Mouse (Mus musculus): ENCODE measurements around the gene Agtr2.
"Not testable (repeated sequence)": the region's sequence is repeated elsewhere in the genome, so short reads cannot be mapped to it uniquely, and the experiment has no call there.

Gene Agtr2

DNA sequence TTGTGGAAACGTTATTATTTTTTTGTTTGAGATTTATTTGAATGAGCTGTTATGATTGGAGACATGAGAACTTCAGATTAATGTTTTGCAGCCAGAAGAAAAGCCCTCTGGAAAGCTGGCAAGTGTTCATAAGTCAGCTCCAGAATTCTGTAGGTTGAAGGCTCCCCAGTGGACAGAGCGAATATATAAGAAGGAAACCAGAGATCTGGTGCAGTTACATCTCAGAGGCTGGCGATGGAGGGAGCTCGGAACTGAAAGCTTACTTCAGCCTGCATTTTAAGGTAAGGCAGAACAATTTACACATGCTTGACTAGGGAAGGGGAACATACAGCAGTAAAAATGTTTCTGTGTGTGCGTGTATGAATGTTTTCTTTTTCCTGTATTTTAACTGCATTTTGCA lies at the start of gene Agtr2:
Agtr2 (plus strand) TSS at position 131 of the 400 bp plus-strand sequence.
- no peak for DNase-seq (ENCODE audit: low read depth, low spot score)

DNA sequence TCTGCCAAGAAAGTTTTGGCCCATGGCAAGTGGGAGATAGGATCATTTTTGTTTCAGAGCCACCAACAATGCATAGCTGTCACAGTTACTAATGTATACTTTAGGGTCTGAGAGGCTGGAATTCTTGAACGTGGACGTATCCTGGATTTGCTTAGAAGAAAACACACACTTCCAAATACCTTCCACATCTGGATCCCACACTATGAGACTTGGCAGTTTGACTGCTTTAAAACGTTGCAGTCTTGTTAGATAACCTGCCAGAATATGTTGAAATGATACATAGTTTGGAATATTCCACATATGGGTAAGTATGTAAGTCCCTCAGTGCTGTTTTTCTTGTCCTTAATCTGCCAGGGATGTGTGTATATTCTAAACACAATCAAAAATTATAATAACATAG lies 31.8 kb upstream of the Agtr2 start:
- no peak for DNase-seq (ENCODE audit: low read depth, low spot score)

DNA sequence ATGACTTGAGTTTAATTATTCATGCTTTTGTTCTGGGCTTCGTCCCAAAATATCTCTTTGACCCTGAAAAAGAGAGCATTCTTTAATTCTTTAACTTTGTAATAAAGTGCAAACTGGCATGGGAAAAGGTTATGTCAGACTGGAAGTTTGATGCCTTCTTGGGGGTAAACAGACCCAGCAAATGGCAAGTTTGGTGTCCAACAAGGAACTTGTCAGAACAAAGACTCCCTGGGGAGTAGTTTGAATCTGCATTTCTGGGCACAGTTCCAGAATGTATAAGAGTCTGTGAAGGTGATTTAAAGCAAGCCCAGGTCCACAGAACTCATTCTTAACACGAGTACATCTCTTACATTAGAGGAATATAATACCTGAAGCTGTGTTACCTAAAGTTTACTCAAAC lies 3.8 kb downstream of the Agtr2 start:
- DNase-seq (ENCODE audit: low read depth, low spot score) = no peak

DNA sequence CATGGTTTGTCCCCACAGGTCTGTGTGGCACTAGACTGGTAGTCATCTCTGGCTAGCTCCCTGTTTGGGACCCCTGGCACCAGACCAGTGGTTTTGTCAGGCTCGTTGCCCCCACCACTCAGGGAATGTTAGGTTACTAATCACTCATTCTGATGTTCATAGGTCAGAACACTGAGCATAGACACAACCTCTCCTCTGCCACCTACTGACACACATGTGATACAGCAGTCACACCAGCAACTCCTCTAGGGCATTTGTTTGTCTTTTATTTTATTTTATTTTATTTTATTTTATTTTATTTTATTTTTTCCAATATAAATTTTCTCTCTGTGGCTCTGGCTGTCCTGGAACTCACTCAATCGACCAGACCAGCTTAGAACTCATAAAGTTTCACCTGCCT lies 15.9 kb downstream of the Agtr2 start:
- DNase-seq (ENCODE audit: low read depth, low spot score) = no peak

DNA sequence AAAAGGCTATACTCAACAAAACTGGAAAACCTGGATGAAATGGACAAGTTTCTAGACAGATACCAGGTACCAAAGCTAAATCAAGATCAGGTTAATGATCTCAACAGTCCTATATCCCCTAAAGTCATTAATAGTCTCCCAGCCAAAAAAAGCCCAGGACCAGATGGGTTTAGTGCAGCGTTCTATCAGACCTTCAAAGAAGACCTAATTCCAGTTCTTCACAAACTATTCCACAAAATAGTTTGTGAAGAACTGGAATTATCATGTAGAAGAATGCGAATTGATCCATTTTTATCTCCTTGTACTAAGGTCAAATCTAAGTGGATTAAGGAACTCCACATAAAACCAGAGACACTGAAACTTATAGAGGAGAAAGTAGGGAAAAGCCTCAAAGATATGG lies 23.0 kb downstream of the Agtr2 start:
- DNase-seq (ENCODE audit: low read depth, low spot score) = not testable (repeated sequence)

DNA sequence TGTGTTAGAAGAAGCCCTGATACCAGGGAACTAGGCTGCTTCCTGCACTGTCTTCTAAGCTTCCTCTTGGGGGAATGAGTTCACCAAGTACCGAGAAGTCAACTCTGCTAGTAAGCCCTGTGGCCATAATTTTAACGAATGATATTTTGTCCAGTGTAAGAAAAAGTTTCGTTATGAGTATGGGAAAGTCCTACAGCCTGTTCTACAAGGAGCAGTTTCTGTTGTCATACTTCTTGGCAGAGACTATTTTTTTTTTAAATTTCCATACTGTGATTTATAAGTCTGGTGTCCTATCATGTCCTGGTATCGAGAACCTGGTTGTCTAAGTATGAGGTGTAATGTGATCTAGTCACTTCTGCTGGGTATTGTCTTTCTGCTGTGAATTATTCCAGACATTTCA lies 38.2 kb downstream of the Agtr2 start:
- DNase-seq (ENCODE audit: low read depth, low spot score) = no peak
